Mouse (Mus musculus) cortical plate, adult 2 months (tissue): ENCODE measurements around the gene Gpr152.

ENCODE experiments used
- CTCF ChIP-seq: fragments of 200-500 bp; IDR thresholded peaks from 2 replicates; pipeline ENCODE4 v1.5.1; 2011; ENCODE audit warnings: mild to moderate bottlenecking, control low read depth, low read length; ENCODE audit not compliant: insufficient read depth; ENCODE audit errors: extremely low read depth
- POLR2A ChIP-seq: fragments of 200-500 bp; IDR thresholded peaks from 2 replicates; pipeline ENCODE4 v1.6.1; 2011; ENCODE audit warnings: mild to moderate bottlenecking, low read length, control low read depth; ENCODE audit not compliant: insufficient read depth; ENCODE audit errors: extremely low read depth

- TF ChIP-seq CTCF = no peak
- no peak for TF ChIP-seq POLR2A
These were observed 1.7 kb upstream of the Gpr152 start for GRCm38 (mm10) chr19:4137913-4138312.
